Mouse (Mus musculus): ENCODE results near the gene Abhd4.

- TF ChIP-seq CTCF (IDR thresholded peaks at IDR 0.05; ENCODE audit: borderline replicate concordance, insufficient read depth, low read length), result no peak
- no peak for TF ChIP-seq POLR2A (IDR thresholded peaks at IDR 0.05; ENCODE audit: low read depth, low read length)
Measured at GRCm38 (mm10) chr14:54234231-54235040, 19.6 kb upstream of the Abhd4 start.
